Mouse (Mus musculus): Measurements from ENCODE around the gene Mtmr4. TPM values are rescaled to one million over a fixed set of nuclear protein-coding genes. Genes with fewer than 3 reads are reported as not detected.

Gene Mtmr4
- polyA plus RNA-seq, 1 experiment from 2014 or later = 72.2 TPM

- Histone ChIP-seq H3K4me3 (ENCODE audit: low read depth, low read length) (no peak overlapping the region), H3K36me3 (ENCODE audit: control insufficient read depth, insufficient read depth, low read length) (no peaks in the 10 kb centered on the region), H3K4me1 (replicated peaks; ENCODE audit: control insufficient read depth, insufficient read depth, low read length) (peaks cover 8% of the 10 kb centered on the region), H3K27me3 (ENCODE audit: control insufficient read depth, insufficient read depth, low read length) (no peaks in the 10 kb centered on the region), H3K9me3 (ENCODE audit: control insufficient read depth, low read length) (no peaks in the 10 kb centered on the region), H3K9ac (ENCODE audit: low read length) (no peak overlapping the region), H3K4me2 (ENCODE audit: low read depth, low read length, severe bottlenecking) (no peak overlapping the region), H3K27ac (ENCODE audit: low read depth, low read length) (no peak overlapping the region)
- 49% methylated on average over 1 of the region's 1 CpGs for WGBS
- DNase-seq (ENCODE audit: low spot score) (no peak), ATAC-seq (replicated peaks; ENCODE audit: low FRiP score) (no peak)
Observed at GRCm38 (mm10) chr11:87579713-87580112, 12.2 kb upstream of the Mtmr4 start.

GRCm38 (mm10) chr11:87580543-87581085 is 11.3 kb upstream of the Mtmr4 start:
- Histone ChIP-seq H3K4me2 (ENCODE audit: low read depth, low read length, severe bottlenecking) (no peak overlapping the region), H3K4me3 (ENCODE audit: low read depth, low read length) (no peak overlapping the region), H3K4me1 (replicated peaks; ENCODE audit: control insufficient read depth, insufficient read depth, low read length) (peaks cover 8% of the 10 kb centered on the region), H3K36me3 (ENCODE audit: control insufficient read depth, insufficient read depth, low read length) (no peaks in the 10 kb centered on the region), H3K9me3 (ENCODE audit: control insufficient read depth, low read length) (no peaks in the 10 kb centered on the region), H3K27ac (ENCODE audit: low read depth, low read length) (no peak overlapping the region), H3K9ac (ENCODE audit: low read length) (no peak overlapping the region), H3K27me3 (ENCODE audit: control insufficient read depth, insufficient read depth, low read length) (no peaks in the 10 kb centered on the region)
- ATAC-seq (replicated peaks; ENCODE audit: low FRiP score) = no peak
- no peak for DNase-seq (ENCODE audit: low spot score)
- WGBS = 40% methylated on average over 10 of the region's 10 CpGs

GRCm38 (mm10) chr11:87581161-87581865 is 10.6 kb upstream of the Mtmr4 start:
- DNase-seq (ENCODE audit: low spot score) = no peak
- H3K4me3 ChIP-seq (ENCODE audit: low read depth, low read length) = no peak overlapping the region
- no peaks in the 10 kb centered on the region for H3K36me3 ChIP-seq (ENCODE audit: control insufficient read depth, insufficient read depth, low read length)
- ATAC-seq (replicated peaks; ENCODE audit: low FRiP score) = no peak
- no peak overlapping the region for H3K4me2 ChIP-seq (ENCODE audit: low read depth, low read length, severe bottlenecking)
- H3K27me3 ChIP-seq (ENCODE audit: control insufficient read depth, insufficient read depth, low read length) = no peaks in the 10 kb centered on the region
- no peak overlapping the region for H3K27ac ChIP-seq (ENCODE audit: low read depth, low read length)
- peaks cover 8% of the 10 kb centered on the region for H3K4me1 ChIP-seq (replicated peaks; ENCODE audit: control insufficient read depth, insufficient read depth, low read length)
- WGBS = 86% methylated on average over 12 of the region's 12 CpGs
- no peak overlapping the region for H3K9ac ChIP-seq (ENCODE audit: low read length)
- no peaks in the 10 kb centered on the region for H3K9me3 ChIP-seq (ENCODE audit: control insufficient read depth, low read length)

GRCm38 (mm10) chr11:87581933-87582710 is 9.8 kb upstream of the Mtmr4 start:
- Histone ChIP-seq H3K9ac (ENCODE audit: low read length) (no peak overlapping the region), H3K4me1 (replicated peaks; ENCODE audit: control insufficient read depth, insufficient read depth, low read length) (peaks cover 8% of the 10 kb centered on the region), H3K4me3 (ENCODE audit: low read depth, low read length) (no peak overlapping the region), H3K4me2 (ENCODE audit: low read depth, low read length, severe bottlenecking) (no peak overlapping the region), H3K27me3 (ENCODE audit: control insufficient read depth, insufficient read depth, low read length) (no peaks in the 10 kb centered on the region), H3K36me3 (ENCODE audit: control insufficient read depth, insufficient read depth, low read length) (no peaks in the 10 kb centered on the region), H3K9me3 (ENCODE audit: control insufficient read depth, low read length) (no peaks in the 10 kb centered on the region), H3K27ac (ENCODE audit: low read depth, low read length) (no peak overlapping the region)
- ATAC-seq (replicated peaks; ENCODE audit: low FRiP score) = no peak
- WGBS = 84% methylated on average over 8 of the region's 8 CpGs
- no peak for DNase-seq (ENCODE audit: low spot score)

- Histone ChIP-seq H3K27me3 (ENCODE audit: control insufficient read depth, insufficient read depth, low read length) (no peaks in the 10 kb centered on the region), H3K9ac (ENCODE audit: low read length) (no peak overlapping the region), H3K4me3 (ENCODE audit: low read depth, low read length) (no peak overlapping the region), H3K4me1 (replicated peaks; ENCODE audit: control insufficient read depth, insufficient read depth, low read length) (peaks cover 4% of the 10 kb centered on the region; the same call in 1 of the 2 replicates), H3K36me3 (ENCODE audit: control insufficient read depth, insufficient read depth, low read length) (no peaks in the 10 kb centered on the region), H3K4me2 (ENCODE audit: low read depth, low read length, severe bottlenecking) (no peak overlapping the region), H3K9me3 (ENCODE audit: control insufficient read depth, low read length) (no peaks in the 10 kb centered on the region), H3K27ac (ENCODE audit: low read depth, low read length) (no peak overlapping the region)
- 87% methylated on average over 6 of the region's 6 CpGs for WGBS
- ATAC-seq (replicated peaks; ENCODE audit: low FRiP score) (no peak), DNase-seq (ENCODE audit: low spot score) (no peak)
Observed at GRCm38 (mm10) chr11:87583291-87584034, 8.5 kb upstream of the Mtmr4 start.

GRCm38 (mm10) chr11:87584711-87585505 is 7.1 kb upstream of the Mtmr4 start:
- H3K27ac ChIP-seq (ENCODE audit: low read depth, low read length) = no peak overlapping the region
- peak; percentile 46 for DNase-seq (ENCODE audit: low spot score)
- no peak overlapping the region for H3K4me3 ChIP-seq (ENCODE audit: low read depth, low read length)
- no peak overlapping the region for H3K9ac ChIP-seq (ENCODE audit: low read length)
- H3K36me3 ChIP-seq (ENCODE audit: control insufficient read depth, insufficient read depth, low read length) = no peaks in the 10 kb centered on the region
- WGBS = 91% methylated on average over 10 of the region's 10 CpGs
- H3K9me3 ChIP-seq (ENCODE audit: control insufficient read depth, low read length) = no peaks in the 10 kb centered on the region
- no peaks in the 10 kb centered on the region for H3K27me3 ChIP-seq (ENCODE audit: control insufficient read depth, insufficient read depth, low read length)
- no peak overlapping the region for H3K4me2 ChIP-seq (ENCODE audit: low read depth, low read length, severe bottlenecking)
- no peak for ATAC-seq (replicated peaks; ENCODE audit: low FRiP score)
- no peaks in the 10 kb centered on the region; the same call in 1 of the 2 replicates for H3K4me1 ChIP-seq (replicated peaks; ENCODE audit: control insufficient read depth, insufficient read depth, low read length)

- H3K4me1 ChIP-seq (replicated peaks; ENCODE audit: control insufficient read depth, insufficient read depth, low read length) = peaks cover 6% of the 10 kb centered on the region; the same call in 1 of the 2 replicates
- DNase-seq (ENCODE audit: low spot score) (no peak), ATAC-seq (replicated peaks; ENCODE audit: low FRiP score) (no peak)
- no peak overlapping the region for H3K4me3 ChIP-seq (ENCODE audit: low read depth, low read length)
- no peak overlapping the region for H3K27ac ChIP-seq (ENCODE audit: low read depth, low read length)
- no peaks in the 10 kb centered on the region for H3K9me3 ChIP-seq (ENCODE audit: control insufficient read depth, low read length)
- H3K9ac ChIP-seq (ENCODE audit: low read length) = no peak overlapping the region
- 94% methylated on average over 5 of the region's 5 CpGs for WGBS
- no peaks in the 10 kb centered on the region for H3K27me3 ChIP-seq (ENCODE audit: control insufficient read depth, insufficient read depth, low read length)
- H3K36me3 ChIP-seq (ENCODE audit: control insufficient read depth, insufficient read depth, low read length) = no peaks in the 10 kb centered on the region
- no peak overlapping the region for H3K4me2 ChIP-seq (ENCODE audit: low read depth, low read length, severe bottlenecking)
Observed at GRCm38 (mm10) chr11:87587211-87587874, 4.6 kb upstream of the Mtmr4 start.

All from forebrain, embryonic 11.5 days (tissue).